Mouse (Mus musculus) forebrain, embryonic 12.5 days (tissue): ENCODE data around the gene Olfr1044. TPM values are rescaled to one million over a fixed set of nuclear protein-coding genes. Genes with fewer than 3 reads are reported as not detected.

Experiments used
- polyA plus RNA-seq: library from polyadenylated mRNA; unstranded; fragments of >200 nt; fragmentation: Nextera tagmentation; extraction: Ambion mirVana; gene quantifications from 2 replicates; pipeline ENCODE4 v1.2.1, GENCODE M21; 2016

The Olfr1044 gene
- polyA plus RNA-seq, 1 experiment from 2014 or later = not detected

Other genes starting within 250 kb of the Olfr1044 start
- gene Olfr1028, start 227.4 kb downstream of the Olfr1044 start, polyA plus RNA-seq = not detected in 2 replicates
- gene Olfr1029, start 203.9 kb downstream of the Olfr1044 start, polyA plus RNA-seq = not detected in 2 replicates
- gene Olfr1030, start 198.5 kb downstream of the Olfr1044 start, polyA plus RNA-seq = not detected in 2 replicates
- not detected in 2 replicates for gene Olfr1031, start 187.5 kb downstream of the Olfr1044 start, polyA plus RNA-seq
- gene Olfr1032, start 172.3 kb downstream of the Olfr1044 start, polyA plus RNA-seq = not detected in 2 replicates
- not detected in 2 replicates for gene Olfr1033, start 157.2 kb downstream of the Olfr1044 start, polyA plus RNA-seq
- gene Olfr1034, start 132.0 kb downstream of the Olfr1044 start, polyA plus RNA-seq = not detected in 2 replicates
- gene Olfr1036, start 103.8 kb downstream of the Olfr1044 start, polyA plus RNA-seq = not detected in 2 replicates
- gene Olfr1037, start 90.4 kb downstream of the Olfr1044 start, polyA plus RNA-seq = not detected in 2 replicates
- not detected in 2 replicates for gene Olfr1039, start 41.9 kb downstream of the Olfr1044 start, polyA plus RNA-seq
- not detected in 2 replicates for gene Olfr1040, start 31.1 kb downstream of the Olfr1044 start, polyA plus RNA-seq
- gene Olfr1042, start 16.0 kb downstream of the Olfr1044 start, polyA plus RNA-seq = not detected in 2 replicates
- gene Olfr1043, start 10.3 kb downstream of the Olfr1044 start, polyA plus RNA-seq = not detected in 2 replicates
- gene Olfr52, start 7.9 kb upstream of the Olfr1044 start, polyA plus RNA-seq = not detected in 2 replicates
- not detected in 2 replicates for gene Olfr1045, start 25.2 kb upstream of the Olfr1044 start, polyA plus RNA-seq
- not detected in 2 replicates for gene Olfr1046, start 41.5 kb upstream of the Olfr1044 start, polyA plus RNA-seq
- not detected in 2 replicates for gene Olfr1047, start 53.6 kb upstream of the Olfr1044 start, polyA plus RNA-seq
- not detected in 2 replicates for gene Olfr1048, start 62.5 kb upstream of the Olfr1044 start, polyA plus RNA-seq
- gene Olfr1049, start 80.5 kb upstream of the Olfr1044 start, polyA plus RNA-seq = not detected in 2 replicates
- not detected in 2 replicates for gene Olfr1051, start 101.3 kb upstream of the Olfr1044 start, polyA plus RNA-seq
- not detected in 2 replicates for gene Olfr1052, start 114.6 kb upstream of the Olfr1044 start, polyA plus RNA-seq
- gene Olfr1053, start 137.5 kb upstream of the Olfr1044 start, polyA plus RNA-seq = not detected in 2 replicates
- gene Olfr1054, start 157.6 kb upstream of the Olfr1044 start, polyA plus RNA-seq = not detected in 2 replicates
- not detected in 2 replicates for gene Olfr1055, start 172.5 kb upstream of the Olfr1044 start, polyA plus RNA-seq
- not detected in 2 replicates for gene Olfr1056, start 184.6 kb upstream of the Olfr1044 start, polyA plus RNA-seq
- not detected in 2 replicates for gene Olfr1057, start 200.6 kb upstream of the Olfr1044 start, polyA plus RNA-seq
- not detected in 2 replicates for gene Olfr1058, start 210.7 kb upstream of the Olfr1044 start, polyA plus RNA-seq
- not detected in 2 replicates for gene Olfr1061, start 236.2 kb upstream of the Olfr1044 start, polyA plus RNA-seq
- gene Olfr1062, start 248.9 kb upstream of the Olfr1044 start, polyA plus RNA-seq = not detected in 2 replicates